Mouse (Mus musculus) left cerebral cortex, postnatal 36 days (tissue): Measurements from ENCODE around the gene Fam163b. TPM values are rescaled to one million over a fixed set of nuclear protein-coding genes. Genes with fewer than 3 reads are reported as not detected.

Source experiments
- DNase-seq, 2 experiments: peaks; one replicate each; pipeline ENCODE4 v3.0.0; 2021 to 2022; ENCODE audit warnings: low spot score in 2 of 2, mixed read lengths in 1 of 2
- intact Hi-C: fragments of 180-260 bp; cut with DNase I; formaldehyde crosslinking; loops from one replicate; pipeline ENCODE4 v1.15.1; 2025
- total RNA-seq, 2 experiments: library from RNA; stranded (reverse); gene quantifications; 2 replicates each; pipeline ENCODE4 v1.2.3; 2021

Fam163b gene
- total RNA-seq, 2 experiments from 2014 or later: 112 to 122 TPM

GRCm38 (mm10) chr2:27096341-27096981, 45.8 kb downstream of the Fam163b start:
- intact Hi-C loops: no loop called here
- peak; percentile 81 to 82 for DNase-seq

GRCm38 (mm10) chr2:27095178-27095577, 47.1 kb downstream of the Fam163b start:
- intact Hi-C loops: no loop called here
- no peak for DNase-seq

- intact Hi-C loops: no loop called here
- no peak for DNase-seq
Measured at GRCm38 (mm10) chr2:27089238-27089637, 53.1 kb downstream of the Fam163b start.

GRCm38 (mm10) chr2:27088700-27089099, 53.6 kb downstream of the Fam163b start:
- DNase-seq: no peak
- intact Hi-C loops: no loop called here

GRCm38 (mm10) chr2:27088071-27088644, 54.1 kb downstream of the Fam163b start:
- no peak for DNase-seq
- intact Hi-C loops: no loop called here

GRCm38 (mm10) chr2:27087581-27087980, 54.7 kb downstream of the Fam163b start:
- no peak for DNase-seq
- intact Hi-C loops: no loop called here

GRCm38 (mm10) chr2:27086483-27087010, 55.7 kb downstream of the Fam163b start:
- no peak for DNase-seq
- intact Hi-C loops: no loop called here

- no peak for DNase-seq
- intact Hi-C loops: no loop called here
Measured at GRCm38 (mm10) chr2:27085801-27086200, 56.5 kb downstream of the Fam163b start.

- intact Hi-C loops: no loop called here
- DNase-seq: no peak
Measured at GRCm38 (mm10) chr2:27084963-27085362, 57.3 kb downstream of the Fam163b start.

- no peak for DNase-seq
- intact Hi-C loops: no loop called here
Measured at GRCm38 (mm10) chr2:27083761-27084475, 58.4 kb downstream of the Fam163b start.

- intact Hi-C loops: no loop called here
- DNase-seq: no peak
Measured at GRCm38 (mm10) chr2:27079649-27080048, 62.6 kb downstream of the Fam163b start.

GRCm38 (mm10) chr2:27079152-27079584, 63.1 kb downstream of the Fam163b start, which contains the start of gene Adamtsl2:
Gene Adamtsl2 (plus strand): TSS chr2:27079379.
- intact Hi-C loops: no loop called here
- DNase-seq: peak; percentile 42 to 56

- intact Hi-C loops: no loop called here
- DNase-seq: no peak
Measured at GRCm38 (mm10) chr2:27078312-27078711, 64.0 kb downstream of the Fam163b start.

- intact Hi-C loops: no loop called here
- DNase-seq: no peak
Measured at GRCm38 (mm10) chr2:27077655-27078244, 64.5 kb downstream of the Fam163b start.

- intact Hi-C loops: no loop called here
- DNase-seq: no peak
Measured at GRCm38 (mm10) chr2:27075485-27075884, 66.8 kb downstream of the Fam163b start.

- no peak for DNase-seq
- intact Hi-C loops: no loop called here
Measured at GRCm38 (mm10) chr2:27074804-27075203, 67.5 kb downstream of the Fam163b start.

GRCm38 (mm10) chr2:27073407-27073806, 68.9 kb downstream of the Fam163b start:
- DNase-seq: no peak
- intact Hi-C loops: no loop called here

- DNase-seq: no peak
Measured at GRCm38 (mm10) chr2:27071978-27072377, 70.3 kb downstream of the Fam163b start, which contains the start of gene Mymk. Gene Mymk (minus strand): TSS chr2:27072179.

GRCm38 (mm10) chr2:27071137-27071536, 71.2 kb downstream of the Fam163b start:
- intact Hi-C loops: no loop called here
- peak; percentile 80 to 81 for DNase-seq

More at GRCm38 (mm10) chr2:27071978-27072377, 70.3 kb downstream of the Fam163b start, which contains the start of gene Mymk:
- intact Hi-C loops: no loop called here

- intact Hi-C loops: no loop called here
- peak in 1 of 2 experiments; percentile 35 for DNase-seq
Measured at GRCm38 (mm10) chr2:27070247-27070813, 72.0 kb downstream of the Fam163b start.
